Mouse (Mus musculus) adrenal gland, postnatal 10 days (tissue): ENCODE measurements around the gene Hoxd11. TPM values are rescaled to one million over a fixed set of nuclear protein-coding genes. Genes with fewer than 3 reads are reported as not detected.

Experiments
- DNase-seq: peaks from one replicate; pipeline ENCODE4 v3.0.0; 2021; ENCODE audit warnings: mixed read lengths
- total RNA-seq, 2 experiments: library from RNA; stranded (reverse); gene quantifications; 2 replicates each; pipeline ENCODE4 v1.2.3; 2021

Gene Hoxd11
- total RNA-seq, 2 experiments from 2014 or later: not detected

DNA sequence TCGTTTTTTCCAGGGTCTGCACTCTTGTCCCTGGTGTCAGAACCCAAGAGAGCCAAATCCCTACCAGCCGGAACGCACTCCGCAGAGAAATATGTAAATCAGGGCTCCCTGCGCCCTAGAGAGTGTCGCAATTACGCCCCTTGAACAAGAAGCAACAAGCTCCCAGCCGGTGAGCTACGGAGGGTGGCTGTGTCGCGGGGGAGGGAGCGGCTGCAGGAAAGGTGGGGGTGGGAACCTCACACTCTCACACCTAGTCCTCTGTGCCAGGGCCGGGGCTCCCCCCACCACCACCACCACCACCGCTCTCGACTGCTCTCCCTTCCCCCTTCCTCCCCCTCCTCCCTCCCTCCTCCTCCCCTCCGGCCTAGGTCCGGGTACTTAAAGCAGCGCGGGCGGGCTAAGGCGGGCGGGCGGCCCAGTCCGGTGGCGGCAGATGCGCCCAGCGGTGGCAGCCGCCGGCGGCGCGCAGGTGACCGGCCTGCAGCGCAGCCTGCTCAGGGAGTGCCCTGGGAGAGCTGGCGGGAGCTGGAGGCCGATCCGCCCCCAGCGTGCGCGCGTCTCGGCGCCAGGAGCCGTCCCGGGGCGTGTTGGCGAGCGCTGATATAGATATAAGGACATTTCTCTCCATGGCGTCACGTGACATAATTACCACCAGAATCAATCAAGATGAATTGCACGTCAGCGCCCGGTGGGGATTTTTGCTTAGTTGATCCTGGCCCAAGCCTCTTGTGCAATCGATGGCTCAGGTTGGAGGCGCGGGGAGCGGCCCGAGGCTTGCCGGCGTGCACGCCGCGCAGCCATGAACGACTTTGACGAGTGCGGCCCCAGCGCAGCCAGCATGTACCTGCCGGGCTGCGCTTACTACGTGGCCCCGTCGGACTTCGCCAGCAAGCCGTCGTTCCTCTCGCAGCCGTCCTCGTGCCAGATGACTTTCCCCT, 2.5 kb downstream of the Hoxd11 start:
- no peak for DNase-seq

DNA sequence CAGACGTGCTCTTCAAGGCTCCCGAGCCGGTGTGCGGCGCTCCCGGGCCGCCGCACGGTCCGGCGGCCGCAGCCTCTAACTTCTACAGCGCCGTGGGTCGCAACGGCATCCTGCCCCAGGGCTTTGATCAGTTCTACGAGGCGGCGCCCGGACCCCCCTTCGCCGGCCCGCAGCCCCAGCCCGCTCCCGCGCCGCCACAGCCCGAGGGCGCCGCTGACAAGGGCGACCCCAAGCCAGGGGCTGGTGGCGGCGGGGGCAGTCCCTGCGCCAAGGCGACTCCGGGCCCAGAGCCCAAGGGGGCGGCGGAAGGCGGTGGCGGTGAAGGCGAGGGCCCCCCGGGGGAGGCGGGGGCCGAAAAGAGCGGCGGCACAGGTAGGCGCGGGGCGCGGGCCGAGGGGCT, 3.4 kb downstream of the Hoxd11 start:
- no peak for DNase-seq

DNA sequence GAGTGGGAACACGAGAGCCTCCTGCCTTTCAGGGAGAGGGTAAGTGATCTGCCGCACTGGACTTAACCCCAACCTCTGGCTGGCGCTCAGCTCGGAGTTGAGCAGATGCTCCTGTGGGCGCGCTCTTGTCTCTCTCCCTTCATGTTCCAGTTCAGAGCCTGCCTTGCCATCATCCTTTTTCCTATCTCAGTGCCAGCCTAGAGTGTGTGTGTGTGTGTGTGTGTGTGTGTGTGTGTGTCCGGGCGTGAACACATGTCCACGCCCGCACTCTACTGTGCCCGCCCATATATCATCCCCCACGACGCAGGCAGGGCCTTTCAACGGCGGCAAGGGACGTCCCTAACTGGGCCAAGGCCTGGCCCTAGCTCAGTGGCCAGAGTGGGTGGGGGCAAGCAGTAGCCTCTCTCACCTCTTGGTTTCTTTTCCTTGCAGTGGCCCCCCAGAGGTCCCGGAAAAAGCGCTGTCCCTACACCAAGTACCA, 4.2 kb downstream of the Hoxd11 start:
- no peak for DNase-seq

DNA sequence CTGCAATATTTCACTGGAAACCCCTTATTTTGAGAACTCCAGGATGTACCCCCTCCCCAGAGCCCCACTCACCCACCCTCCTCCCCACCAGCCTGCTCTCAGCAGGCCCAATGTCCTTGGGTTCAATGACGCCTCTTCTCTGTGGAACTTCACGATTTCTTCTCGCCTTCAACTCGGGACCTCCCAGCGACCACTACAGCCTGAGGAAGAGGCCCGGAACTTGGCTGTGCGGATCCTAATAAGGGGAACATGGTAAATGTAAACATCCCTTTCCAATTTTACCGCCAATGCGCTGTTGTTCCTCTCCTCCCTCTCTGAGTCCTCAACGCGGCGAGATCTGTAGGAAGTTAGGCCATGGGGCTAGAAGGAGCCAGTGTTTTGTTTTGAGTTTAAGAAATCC, 4.7 kb downstream of the Hoxd11 start:
- DNase-seq: no peak

DNA sequence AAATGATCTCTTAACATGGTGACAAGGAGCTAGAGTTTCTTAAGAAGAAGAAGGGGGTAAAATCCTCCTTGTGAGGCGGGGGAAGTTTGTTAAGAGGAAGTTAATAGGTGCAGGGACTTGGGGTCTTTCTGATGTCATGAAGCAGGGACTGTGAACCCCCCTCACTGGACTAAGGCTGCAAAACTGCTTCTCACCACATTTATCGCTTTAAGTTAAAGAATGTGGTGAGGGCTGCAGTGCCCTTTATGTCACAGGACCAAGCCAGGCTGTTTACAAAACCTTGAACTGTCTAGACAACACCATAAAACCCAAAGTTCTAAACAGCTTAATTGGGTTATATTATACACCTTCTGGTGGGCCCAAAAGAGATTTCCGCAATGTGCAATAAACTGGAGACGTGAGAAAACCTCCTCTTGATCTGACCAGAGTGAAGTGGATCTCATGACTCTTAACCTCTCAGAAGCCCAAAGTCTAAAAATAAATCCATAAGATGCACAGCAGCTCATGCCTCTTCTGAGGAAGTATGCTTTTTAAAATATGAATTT, 5.8 kb downstream of the Hoxd11 start:
- DNase-seq: no peak

DNA sequence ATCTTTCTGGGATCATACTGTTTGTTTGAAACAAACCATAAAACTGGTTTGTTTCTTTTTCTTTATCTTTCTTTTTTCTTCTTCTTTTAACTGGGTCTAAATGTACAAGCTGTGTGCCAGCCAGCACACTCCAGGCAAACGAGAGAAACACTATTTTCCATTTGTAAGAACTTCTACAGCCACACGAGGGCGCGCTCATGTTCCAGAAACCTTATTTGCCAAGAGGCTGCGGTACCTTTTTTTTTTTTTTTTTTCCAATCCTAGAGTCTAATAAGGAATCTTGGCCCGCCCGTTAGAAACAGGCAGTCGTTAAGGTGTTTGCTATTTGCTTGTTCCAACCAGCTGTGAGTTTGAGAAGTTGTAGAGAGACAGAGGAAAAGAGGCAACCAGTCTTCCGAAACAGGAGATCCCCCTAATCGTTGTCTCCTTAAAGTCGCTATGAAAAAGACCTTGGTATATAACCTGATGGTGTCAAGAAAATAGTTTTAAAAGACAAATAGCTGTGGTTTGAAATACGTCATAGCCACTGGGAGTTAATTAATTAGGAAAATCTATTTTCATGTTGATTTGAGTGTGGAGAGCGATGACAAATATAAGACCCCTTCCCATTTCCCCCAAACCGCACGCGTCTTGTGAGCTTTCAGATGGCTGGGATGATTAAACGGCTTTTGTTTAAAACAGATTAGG, 7.1 kb downstream of the Hoxd11 start:
- DNase-seq: peak; percentile 72

DNA sequence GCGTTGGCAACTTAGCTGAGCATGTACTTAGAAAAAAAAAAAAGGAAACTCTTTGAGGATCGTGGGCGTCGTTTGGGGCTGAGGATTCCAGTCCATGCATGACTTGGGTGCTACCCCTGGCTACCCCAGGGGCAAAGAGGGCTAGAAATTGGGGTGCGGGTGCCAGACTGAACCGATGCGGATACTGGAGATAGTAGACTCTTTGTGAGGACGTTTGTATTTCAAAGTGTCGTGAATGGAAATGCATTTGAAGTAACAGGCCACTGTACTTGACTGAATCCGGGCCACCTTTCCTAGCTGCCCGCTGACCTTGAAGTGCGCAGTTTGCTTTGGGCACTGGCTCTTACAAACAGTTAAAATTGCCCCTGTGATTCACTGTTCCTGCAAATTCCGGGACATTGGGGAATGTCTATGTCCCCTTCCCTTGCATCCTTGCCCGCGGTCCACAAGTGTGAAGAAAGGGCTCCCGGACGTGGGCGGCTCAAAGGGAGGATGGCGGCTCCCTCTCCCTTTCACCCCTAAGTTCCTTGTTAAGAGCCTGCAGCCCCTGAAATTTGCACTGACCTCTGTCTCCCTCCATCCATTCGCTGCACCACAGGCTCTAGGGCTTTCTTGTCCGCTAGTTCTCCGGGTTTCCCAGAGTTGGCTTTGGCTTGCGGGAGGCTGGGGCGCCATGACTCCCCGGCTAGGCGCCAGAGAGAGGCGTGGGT, 7.8 kb downstream of the Hoxd11 start:
- DNase-seq: no peak

DNA sequence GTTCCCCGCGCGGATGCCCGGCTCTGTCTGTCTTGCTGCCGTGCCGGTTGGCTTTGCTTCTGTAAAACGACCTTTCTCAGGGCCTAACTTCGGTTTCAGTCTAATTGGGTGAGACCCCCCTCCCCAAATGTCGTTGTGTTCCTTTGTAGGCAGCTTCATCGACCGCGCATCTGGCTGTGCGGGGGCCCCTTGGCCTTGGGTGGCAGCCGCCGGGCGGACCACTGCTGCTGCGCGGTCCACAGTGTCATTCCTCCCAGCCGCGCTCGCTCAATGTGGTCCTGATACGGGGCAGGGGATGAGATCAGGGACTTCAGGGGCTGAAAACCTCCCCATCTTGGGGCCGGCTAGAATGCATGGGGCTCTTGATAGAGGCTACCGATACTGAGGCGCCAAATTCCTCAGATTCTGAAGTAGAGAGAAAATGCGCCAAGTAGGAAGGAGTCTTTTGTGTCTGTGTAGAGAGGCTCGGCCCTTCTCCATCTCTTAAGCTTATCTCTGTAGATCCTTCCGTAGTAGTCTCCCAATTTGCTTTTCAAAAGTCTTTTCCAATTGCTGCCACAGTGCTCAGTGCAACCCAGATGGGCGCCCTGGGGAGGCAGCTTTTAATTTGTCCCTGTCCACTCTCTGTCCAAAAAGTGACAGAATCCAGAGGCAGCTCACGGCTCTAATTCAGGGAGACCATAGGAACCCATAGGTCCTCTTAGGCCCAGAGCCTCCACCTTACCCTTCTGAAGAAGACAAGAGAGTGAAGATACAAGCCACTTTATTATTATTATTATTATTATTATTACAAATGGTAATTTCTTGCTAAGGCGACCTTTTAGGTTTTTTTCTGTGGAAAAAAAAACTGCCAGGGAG, 8.6 kb downstream of the Hoxd11 start:
- no peak for DNase-seq

DNA sequence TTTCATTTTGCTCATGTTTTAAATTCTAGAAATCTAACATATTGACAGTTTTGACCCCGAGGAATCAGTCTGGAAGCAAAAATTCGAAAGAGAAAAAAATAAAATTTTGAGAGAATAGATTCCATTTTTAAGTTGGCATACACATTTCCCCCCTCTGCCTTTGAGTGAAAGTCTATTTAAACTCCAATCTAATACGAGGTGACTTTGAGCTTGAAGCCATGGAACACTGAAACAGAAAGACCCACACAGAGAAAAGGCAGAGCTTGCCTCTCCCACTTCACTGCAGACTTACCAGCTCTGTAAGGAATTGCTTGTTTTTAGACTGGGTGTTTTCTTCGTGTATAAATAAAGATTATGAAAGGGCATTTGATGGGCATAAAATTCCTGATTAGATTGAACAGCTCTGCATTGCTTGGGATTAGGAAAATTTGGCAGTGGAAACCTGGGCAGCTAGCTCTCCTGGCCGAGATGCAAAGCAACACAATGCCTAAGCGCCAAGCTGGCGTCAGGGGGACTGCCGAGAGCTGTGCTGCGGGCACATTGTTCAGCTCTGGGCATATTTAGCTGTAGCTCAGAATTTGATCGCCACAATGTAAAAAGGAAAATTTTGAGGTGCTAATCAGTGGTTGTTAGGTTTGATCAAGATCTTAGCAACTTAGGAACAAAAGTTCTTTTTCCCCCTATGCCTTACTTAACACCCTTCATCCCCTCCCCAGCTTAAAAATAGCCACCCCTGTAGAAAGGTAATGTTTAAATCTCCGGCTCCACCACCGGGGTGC, 9.6 kb downstream of the Hoxd11 start:
- DNase-seq: no peak

DNA sequence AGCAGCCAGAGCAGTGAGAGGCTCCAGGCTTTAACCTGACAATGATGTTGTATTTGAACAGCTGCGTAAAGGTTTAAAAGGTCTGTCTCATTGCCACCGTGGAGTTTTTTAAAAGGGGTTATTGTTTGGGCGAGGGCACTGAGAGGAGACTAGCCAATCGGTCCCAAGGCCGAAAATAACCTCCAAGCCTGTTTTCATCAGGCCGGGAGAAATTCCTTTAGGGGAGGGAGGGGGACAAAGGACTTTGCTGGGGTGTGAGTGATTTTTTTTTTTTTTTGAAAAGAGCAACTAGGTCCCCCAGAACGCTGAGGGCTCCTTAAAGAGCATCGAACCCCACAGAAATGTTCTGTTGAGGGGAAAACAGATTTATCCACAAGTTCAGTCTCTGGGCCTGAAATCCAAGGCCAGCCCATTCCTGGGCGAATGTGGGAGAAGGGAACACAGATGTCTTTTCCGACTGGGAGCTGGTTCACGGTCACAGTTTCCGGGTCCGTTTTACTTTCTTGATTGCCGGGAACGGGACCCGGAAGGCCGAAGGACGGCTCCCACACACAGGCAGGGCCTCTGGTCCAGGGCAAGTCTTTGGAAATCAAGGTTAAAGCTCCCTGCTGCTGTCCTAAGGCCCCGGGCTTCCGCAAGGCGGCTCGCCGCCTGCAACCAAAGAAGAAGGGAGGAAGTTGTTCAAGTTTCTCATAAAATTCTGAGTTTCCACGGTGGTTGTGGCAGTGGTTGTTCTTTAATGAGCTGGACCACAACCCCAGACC, 10.4 kb downstream of the Hoxd11 start:
- DNase-seq: no peak

DNA sequence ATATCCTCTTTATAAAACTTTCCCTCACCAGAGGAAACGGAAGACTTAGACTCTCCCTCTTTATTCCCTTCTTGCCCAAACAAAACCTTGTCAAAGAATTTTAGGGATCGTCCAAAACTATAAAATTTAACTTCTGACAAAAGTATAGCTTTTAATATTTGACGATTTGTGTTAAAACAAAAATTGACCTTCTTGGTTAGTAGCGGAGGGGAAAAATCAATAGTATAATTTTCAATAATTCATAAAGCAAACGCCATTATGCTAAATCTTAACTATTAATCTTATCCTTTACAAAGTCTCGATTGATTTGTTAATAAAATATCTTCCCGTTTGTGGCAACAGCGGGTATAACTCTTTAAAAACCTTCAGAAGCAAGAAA, 11.0 kb downstream of the Hoxd11 start:
- DNase-seq: no peak

DNA sequence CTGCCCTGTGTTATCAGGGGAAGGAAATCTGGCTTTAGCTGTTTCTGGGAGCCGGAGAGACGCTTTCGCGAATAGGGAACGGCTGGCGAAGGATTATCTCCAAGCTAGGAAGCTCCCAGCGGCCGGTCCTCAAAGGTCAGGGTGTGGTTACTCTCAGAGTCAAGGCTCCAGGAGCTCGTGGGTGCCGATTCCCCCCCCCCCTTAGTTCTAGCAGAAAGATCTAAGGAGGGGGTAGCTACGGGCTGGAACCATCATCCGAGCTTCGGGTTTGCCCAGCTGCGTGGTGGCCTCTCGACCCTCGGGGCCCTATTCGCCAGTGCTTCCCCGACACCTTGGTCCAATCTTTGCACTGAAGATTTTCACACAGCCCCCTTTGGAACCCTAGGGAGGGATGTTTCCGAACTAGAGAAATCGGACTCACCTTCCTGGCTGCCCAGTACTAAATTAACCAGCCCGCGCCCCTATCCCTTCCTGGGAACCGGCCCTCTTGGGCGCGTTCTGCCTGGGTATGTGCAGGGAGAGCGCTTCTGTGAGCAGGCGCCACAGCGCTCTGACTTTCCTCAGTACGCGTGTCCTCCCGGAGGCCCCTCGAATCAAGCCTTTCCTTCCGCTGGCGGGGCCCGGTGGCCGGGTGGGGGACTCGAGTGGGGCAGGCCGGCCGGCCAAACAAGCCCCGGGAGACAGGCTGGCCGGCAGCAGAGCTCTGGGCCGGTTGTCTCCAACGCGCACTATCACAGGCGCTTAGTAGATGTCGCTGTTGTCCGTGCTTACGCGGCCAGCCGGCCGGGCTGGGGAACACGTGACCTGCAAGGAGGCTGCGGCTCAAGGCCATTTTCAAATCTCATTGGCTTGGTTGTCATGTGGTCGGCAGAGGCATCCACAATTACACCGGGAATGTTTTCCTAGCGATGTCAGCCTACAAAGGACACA, 11.9 kb downstream of the Hoxd11 start, which contains the start of gene Hoxd10:
TSS of gene Hoxd10 (plus strand) at position 903 of the 930 bp plus-strand sequence.
- DNase-seq: peak; percentile 74

DNA sequence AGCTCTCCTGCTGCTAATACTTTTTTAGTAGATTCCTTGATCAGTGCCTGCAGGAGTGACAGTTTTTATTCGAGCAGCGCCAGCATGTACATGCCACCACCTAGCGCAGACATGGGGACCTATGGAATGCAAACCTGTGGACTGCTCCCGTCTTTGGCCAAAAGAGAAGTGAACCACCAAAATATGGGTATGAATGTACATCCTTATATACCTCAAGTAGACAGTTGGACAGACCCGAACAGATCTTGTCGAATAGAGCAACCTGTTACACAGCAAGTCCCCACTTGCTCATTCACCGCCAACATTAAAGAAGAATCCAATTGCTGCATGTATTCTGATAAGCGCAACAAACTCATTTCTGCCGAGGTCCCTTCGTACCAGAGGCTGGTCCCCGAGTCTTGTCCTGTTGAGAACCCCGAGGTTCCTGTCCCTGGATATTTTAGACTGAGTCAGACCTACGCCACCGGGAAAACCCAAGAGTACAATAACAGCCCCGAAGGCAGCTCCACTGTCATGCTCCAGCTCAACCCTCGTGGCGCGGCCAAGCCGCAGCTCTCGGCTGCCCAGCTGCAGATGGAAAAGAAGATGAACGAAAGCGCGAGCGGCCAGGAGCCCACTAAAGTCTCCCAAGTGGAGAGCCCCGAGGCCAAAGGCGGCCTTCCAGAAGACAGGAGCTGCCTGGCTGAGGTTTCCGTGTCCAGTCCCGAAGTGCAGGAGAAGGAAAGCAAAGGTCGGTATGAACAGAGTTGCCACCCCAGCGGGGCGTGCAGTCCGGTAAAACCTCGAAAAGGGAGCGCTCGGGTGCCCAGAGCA, 12.8 kb downstream of the Hoxd11 start:
- DNase-seq: no peak

DNA sequence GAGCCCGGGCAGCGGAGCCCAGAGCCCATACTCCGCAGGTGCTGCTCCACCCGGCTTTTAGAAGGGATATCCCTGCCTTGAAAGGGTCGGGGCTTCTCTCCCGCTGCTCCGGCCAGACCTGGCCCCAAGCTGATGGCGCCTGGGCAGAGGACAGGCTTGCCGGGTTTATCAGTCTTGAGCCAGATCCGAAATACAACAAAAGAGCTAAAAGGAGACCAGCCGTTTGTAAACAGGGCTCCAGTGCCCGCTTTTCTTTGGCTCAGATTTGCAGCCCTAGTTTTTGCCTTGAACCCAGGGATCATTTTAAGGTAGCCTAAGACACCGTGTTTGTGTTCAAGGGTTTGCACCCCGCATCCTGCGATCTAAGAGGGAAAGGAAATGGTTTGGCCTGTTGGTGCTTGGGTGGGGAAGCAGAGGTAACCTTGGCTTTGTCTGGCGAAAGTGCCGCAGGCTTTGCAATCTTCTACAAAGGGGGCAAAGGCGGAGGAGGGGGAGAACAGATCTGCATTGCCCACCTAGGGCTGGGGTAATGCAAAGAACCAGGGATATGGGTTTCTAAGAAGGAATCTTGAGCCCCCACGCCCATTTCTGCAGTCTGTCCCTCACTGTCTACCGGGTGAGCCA, 13.6 kb downstream of the Hoxd11 start:
- DNase-seq: no peak

DNA sequence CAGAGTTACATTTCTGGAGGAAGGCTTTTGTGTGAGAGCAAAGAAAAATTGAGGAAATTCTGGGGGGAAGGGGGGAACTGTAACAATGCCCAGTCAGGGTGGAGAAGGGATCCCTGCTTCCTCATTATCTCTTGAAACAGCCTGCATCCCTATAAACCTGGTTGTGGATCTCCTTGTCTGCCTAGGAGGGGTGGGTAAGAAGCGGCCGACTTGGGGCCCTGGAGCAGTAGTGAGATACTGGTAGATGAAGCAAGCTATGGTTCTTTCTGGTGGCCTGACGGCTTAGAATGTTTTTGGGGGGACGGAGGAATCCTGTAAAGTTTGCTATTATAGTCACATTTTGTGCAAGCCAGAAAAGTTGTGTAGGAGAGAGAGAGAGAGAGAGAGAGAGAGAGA, 14.1 kb downstream of the Hoxd11 start:
- no peak for DNase-seq

DNA sequence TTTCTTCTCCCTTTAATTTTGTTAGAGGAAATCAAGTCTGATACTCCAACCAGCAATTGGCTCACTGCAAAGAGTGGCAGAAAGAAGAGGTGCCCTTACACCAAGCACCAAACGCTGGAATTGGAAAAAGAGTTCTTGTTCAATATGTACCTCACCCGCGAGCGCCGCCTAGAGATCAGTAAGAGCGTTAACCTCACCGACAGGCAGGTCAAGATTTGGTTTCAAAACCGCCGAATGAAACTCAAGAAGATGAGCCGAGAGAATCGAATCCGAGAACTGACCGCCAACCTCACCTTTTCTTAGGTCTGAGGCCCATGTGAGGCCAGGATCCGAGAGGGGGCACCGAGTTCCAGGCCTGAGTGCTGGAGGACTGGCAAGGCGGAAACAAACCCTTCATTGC, 14.7 kb downstream of the Hoxd11 start:
- DNase-seq: no peak

DNA sequence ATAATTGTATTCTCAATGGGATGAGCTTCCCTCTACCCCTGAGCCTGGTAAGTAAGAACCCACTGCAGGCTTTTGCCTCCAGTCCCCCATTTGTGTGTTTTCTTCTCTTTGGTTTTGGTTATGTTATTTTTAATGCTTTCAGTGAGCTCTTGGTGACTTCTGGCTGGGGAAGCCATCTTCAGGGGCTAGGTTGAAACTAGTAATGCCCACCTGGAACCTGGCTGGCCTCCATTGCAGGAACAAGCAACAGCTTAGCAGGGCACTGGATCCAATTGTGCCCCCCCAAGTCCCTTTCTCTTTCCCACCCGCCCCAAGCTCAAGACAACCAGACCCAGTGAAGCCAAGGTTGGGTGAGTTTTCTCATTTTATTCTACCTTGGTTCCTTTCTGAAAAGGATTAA, 16.0 kb downstream of the Hoxd11 start:
- DNase-seq: no peak
